Mouse (Mus musculus) Muller cell, postnatal 12 days (primary cell): ENCODE measurements at regions not wholly inside any gene's neighbourhood (a gene's known extent, or its start where the extent isn't known, plus 50 kb on each side); places are given as distances from the start of the nearest gene placed in this dataset.
"Not testable (repeated sequence)": the region's sequence is repeated elsewhere in the genome, so short reads cannot be mapped to it uniquely, and the experiment has no call there.

Source experiments
- DNase-seq: peaks from one replicate; pipeline ENCODE4 v3.0.0-alpha.2; 2015; ENCODE audit errors: inconsistent ontology term

- DNase-seq = no peak
Measured at GRCm38 (mm10) chr3:83416536-83416935, 288.8 kb downstream of the Dchs2 start.

GRCm38 (mm10) chr3:83424267-83424666, 296.5 kb downstream of the Dchs2 start:
- DNase-seq = peak; percentile 12

DNA sequence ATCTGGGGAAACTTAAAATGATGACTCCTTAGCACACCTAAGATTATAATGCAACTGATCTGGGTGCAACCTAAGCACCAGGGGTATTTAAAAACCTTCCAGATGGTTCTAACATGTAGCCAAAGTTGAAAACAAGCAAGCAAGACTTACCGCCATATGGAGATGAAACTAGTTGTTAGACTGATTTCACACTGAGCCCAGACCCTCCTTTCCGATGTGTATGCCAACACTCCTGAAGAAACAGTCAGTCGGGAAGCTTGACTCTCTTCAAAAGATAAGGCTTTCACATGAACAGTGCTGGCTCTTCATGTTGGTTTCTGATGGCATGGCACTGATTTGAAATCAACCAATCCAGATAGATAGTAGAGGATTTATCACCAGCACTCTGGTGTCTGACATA, 301.6 kb downstream of the Dchs2 start:
- DNase-seq = no peak

DNA sequence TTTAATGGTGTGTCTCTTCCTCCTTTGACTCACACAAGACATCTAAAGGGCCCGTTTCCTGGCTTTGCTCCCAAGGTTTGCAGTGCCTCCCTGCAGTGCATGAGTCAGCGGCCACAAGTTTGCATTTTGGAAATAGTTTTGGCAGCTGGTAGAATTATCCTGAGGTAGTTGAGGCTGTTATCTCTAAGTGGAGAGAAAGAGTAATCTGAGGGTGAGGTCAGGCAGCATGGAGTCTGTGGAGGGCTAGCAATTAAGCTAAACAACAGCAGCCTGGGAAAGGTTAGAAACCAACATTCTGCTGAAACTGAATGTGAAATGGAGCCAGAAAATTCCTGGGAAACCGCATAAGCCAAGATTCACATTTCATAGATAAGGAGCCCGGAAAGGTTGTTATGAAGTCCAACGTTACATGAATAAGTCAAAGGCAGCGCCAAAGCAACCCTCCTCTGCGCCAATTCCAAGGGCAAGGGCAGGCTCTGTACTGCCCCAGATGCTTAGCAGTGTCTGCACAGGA, 318.5 kb downstream of the Dchs2 start:
- DNase-seq = peak; percentile 84

GRCm38 (mm10) chr3:83450662-83451061, 315.5 kb upstream of the Sfrp2 start:
- peak; percentile 55 for DNase-seq

- peak; percentile 46 for DNase-seq
Measured at GRCm38 (mm10) chr3:83451317-83451716, 314.8 kb upstream of the Sfrp2 start.

GRCm38 (mm10) chr3:83453462-83453861, 312.7 kb upstream of the Sfrp2 start:
- DNase-seq = no peak

- DNase-seq = no peak
Measured at GRCm38 (mm10) chr3:83458450-83458849, 307.7 kb upstream of the Sfrp2 start.

DNA sequence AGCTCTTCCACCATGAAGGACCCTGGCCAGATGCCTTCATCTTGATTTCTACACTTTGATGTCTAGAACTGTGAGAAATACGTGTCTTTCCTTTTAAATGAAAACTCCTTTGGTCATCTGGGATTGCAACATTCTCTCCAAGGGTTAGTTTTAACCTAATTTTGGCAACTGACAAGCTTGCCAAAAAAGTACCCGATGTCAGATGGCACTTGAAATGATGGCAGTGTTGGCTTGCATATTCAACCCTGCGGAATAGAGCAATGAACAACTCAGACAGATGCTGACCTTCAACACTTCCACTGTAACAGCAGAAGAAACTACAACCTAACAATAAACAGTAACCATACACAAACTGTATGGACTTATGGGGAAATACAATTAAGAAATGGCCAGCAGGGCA, 286.9 kb upstream of the Sfrp2 start:
- no peak for DNase-seq

GRCm38 (mm10) chr3:83480176-83480575, 285.9 kb upstream of the Sfrp2 start:
- DNase-seq = no peak

DNA sequence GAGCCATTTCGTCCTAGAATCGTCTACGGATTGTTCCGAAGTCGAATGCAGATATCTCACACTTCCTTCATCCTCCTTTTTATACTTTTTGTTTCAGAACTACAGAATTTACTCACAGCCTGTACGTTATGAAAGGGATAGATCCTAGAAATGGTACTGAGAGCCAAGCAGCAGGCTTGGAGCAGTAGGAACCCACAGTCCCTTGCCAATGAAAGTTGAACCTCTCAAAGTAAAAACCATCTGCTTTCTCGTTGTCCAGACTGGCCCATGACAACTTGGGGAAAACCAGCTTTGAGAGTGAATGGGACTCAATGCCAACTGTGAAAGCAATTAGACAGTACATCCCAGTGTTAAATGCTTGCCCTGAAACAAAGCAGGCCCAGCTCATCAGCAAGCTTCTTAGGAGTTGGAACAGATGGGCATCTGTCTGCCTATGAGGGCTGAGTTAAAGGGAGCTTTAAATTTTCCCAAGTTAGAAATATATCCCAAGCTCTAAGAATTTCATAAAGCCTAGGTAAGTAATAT, 279.9 kb upstream of the Sfrp2 start:
- peak; percentile 48 for DNase-seq

DNA sequence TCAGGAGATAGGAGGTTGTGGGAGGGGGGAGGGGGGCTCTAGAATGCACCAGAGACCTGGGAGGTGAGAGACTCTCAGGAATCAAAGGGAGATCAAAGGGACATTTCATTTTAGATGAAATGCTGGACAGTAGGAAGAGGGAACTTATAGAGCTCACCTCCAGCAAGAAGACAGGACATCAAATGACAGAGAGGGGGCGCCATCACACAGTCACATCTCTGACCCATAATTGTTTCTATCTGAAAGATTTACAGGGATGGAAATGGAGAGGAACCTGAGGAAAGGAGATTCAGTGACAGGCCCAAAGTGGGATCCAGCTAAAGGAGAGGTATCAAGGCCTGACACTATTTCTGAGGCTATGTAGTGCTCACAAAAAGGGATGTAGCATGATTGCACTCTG, 270.5 kb upstream of the Sfrp2 start:
- no peak for DNase-seq

DNA sequence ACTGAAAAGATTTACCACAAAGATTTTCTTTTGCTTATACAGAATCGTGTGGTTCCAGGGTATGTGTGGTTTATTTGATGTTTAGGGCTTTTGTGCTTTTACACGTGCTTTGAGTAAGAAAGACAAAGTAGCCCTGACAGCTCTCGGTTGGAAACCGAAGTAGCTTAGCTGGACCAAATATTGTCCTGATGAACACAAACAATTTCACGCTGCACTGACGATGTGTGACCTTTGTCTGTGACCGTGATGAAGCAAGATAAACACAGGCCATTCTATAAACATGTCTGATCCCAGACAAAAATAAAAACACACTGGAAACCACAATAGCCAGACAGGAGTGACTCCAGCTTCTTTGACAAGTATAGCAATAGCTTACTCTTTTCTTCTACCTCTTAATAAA, 262.2 kb upstream of the Sfrp2 start:
- peak; percentile 57 for DNase-seq

DNA sequence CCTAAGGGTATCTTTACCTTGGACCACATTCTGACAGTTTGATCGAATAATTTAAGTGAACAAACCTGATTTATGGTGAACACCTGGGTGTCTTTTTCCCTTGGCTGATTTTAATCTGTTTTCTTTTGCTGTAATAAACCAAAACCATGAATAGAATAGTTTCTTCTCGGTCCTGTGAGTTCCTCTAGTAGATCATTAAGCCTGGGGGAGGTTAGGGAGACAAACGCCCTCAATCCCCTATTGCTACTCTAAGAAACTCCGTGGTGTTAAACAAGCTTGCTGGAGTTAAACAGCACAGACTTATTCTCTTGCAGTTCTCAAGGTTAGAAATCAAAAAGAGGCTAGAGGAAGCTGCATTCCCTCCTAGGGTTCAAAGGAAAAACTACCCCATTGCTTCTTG, 249.5 kb upstream of the Sfrp2 start:
- DNase-seq = no peak

DNA sequence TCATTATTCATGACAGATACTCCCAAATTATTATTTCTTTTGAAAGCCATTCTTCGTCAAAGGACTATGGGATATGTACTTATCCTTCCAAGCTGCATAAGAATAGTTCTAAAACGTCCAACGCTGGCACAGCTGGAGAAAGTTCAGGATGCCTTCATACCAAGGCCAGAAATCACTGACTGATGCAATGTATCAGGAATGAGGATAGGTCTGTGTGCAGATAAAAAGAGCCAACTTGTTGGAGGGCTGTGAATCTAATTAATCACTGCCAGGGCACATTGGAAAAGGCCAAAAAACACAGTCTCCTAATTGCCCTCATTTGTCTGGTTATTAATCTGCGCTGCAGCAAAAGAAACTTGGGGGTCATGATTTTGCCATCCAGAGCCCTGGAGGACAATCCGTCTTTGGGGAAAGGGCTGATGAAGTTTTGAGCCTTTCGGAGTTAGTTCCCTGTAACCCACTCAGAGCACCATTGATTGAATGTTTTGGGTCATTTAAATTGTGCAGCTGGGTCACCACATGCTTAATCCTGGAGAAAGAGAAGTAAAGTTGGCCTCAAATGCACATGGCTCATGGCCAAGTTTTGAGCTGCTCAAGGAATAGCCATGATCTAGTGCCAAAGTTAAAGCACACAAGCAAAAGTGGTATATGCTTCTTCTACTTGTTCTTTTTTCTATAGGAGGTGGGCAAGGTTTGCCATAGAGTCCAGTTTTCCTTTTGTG, 248.0 kb upstream of the Sfrp2 start:
- peak; percentile 60 for DNase-seq

DNA sequence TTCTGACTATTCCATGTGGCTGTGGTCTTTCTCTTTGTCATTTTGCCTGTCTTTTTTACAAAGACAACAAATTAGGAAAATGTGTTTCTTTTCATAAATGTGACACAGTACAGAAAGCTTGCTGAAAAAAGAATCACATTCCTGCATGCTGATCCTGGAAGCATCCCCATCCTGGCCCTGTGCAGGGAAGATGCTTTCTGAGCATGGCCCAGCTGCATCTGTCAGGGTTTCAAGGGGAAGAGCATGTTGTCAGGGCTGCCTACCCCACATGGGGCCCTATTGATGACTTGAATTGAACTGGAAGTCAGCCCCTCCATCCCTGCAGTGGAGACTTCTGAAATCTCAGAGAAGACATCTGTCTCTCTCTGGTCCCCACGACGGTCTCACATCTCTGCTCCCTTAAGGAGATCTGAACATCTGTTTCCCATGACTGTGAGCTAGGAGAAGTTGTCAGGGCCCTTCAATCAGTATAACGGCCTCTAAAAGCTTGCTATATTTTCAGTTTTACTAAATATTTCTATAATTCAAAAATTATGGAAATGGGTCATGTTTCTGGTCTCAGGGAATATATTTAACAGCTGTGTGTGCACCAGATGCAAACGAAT, 235.8 kb upstream of the Sfrp2 start:
- no peak for DNase-seq

GRCm38 (mm10) chr3:83536624-83537023, 229.5 kb upstream of the Sfrp2 start:
- DNase-seq = not testable (repeated sequence)

DNA sequence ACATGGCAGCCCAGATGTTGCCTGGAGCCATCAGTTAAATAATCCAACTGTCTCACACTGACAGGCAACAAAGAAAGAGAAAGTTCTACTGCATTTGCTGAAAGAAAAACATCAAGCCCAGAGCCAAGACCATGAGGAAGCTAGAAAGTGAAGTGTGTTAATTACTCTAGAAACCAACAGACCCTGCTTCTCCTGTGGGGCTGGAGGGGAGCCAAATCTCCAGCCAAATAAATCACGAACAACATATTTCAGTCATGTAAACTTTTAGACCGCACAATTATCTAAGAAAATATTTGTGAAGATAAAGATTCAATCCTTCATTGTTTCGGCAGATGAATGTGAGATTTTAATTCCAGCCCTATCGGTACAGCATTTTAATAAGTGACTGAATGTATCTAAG, 228.9 kb upstream of the Sfrp2 start:
- DNase-seq = peak; percentile 31

DNA sequence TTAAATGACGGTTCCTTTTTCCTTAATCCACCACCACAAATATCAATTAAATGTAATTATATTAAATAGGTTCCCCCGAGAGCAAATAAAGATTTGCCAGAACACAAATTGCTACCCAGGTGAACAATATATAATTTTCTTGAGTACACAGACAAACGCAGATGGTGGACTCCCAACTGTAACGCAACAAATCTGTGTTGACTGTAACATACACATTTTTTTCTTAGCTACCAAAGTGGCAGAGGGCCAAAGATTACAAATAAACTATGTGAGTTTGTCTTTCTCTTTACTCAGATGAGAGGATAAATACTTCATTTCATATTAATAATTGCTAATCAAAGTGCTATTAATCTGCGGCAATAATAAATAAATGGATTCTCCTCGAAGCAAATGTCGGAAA, 228.4 kb upstream of the Sfrp2 start:
- DNase-seq = no peak

- no peak for DNase-seq
Measured at GRCm38 (mm10) chr3:83538898-83539297, 227.2 kb upstream of the Sfrp2 start.

- no peak for DNase-seq
Measured at GRCm38 (mm10) chr3:83540997-83541932, 224.9 kb upstream of the Sfrp2 start.

DNA sequence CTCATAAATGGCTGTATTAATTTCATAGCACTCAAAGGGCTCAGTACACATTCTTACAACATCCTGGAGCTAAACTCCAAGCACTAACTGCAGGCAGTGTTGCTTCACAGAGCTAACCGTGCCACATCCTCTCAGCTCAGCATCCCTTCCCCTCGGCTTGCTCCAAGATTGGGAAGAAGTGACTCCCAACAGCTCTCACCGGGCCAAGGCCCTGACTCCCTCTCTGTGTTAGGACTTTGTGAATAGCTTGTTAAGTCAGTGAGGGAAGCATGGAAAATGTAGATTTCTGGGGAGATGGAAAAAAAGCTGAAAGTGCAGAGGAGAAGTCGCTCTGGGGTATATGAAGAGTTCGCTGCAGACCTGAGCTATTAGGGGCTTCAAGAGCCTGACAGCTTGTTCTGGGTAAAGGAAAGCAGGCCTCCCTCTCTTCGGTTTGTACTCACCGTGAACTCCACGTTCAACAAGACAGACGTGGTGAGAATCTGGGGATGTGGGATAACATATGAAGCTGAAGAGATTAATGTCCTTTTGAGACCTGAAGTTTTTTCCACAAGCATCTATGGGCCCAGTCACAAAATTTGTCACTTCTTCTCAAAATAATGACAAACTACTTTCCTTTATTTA, 213.5 kb upstream of the Sfrp2 start:
- no peak for DNase-seq
